Mouse (Mus musculus): Measurements from ENCODE around the gene Slc10a7. TPM values are rescaled to one million over a fixed set of nuclear protein-coding genes. Genes with fewer than 3 reads are reported as not detected.

The Slc10a7 gene
- polyA plus RNA-seq, 2 experiments: 3.3 to 4.4 TPM

- TF ChIP-seq CTCF (IDR thresholded peaks at IDR 0.05; ENCODE audit: low read depth): no peak
- TF ChIP-seq EP300 (IDR thresholded peaks at IDR 0.05; ENCODE audit: low read depth): no peak
- no peaks in the 10 kb centered on the region; a peak in 1 of 4 replicates for H3K4me1 ChIP-seq (replicated peaks; ENCODE audit: control insufficient read depth in 2 of 2, insufficient read depth in 2 of 2, low read length in 1 of 2)
- no peaks in the 10 kb centered on the region for H3K27me3 ChIP-seq (ENCODE audit: control insufficient read depth, insufficient read depth, low read length)
- 21% methylated on average over 6 of the region's 6 CpGs for WGBS (ENCODE audit: insufficient replicate concordance)
- H3K27ac ChIP-seq: no peak overlapping the region
- DNase-seq (ENCODE audit: low read depth in 3 of 3, low spot score in 3 of 3) (no peak), ATAC-seq (ENCODE audit: insufficient read depth) (no peak)
- H3K36me3 ChIP-seq (replicated peaks; ENCODE audit: control insufficient read depth, insufficient read depth, low read depth): no peaks in the 10 kb centered on the region
- H3K9ac ChIP-seq (replicated peaks): no peak overlapping the region
- H3K4me2 ChIP-seq (ENCODE audit: low read depth): no peak overlapping the region
- no peak overlapping the region for H3K4me3 ChIP-seq (ENCODE audit: insufficient read depth in 1 of 2, low read depth in 2 of 2, low read length in 2 of 2)
- H3K9me3 ChIP-seq (ENCODE audit: control insufficient read depth, low read length): no peaks in the 10 kb centered on the region
These were observed 231.8 kb downstream of the Slc10a7 start for GRCm38 (mm10) chr8:78740936-78741335.

DNA sequence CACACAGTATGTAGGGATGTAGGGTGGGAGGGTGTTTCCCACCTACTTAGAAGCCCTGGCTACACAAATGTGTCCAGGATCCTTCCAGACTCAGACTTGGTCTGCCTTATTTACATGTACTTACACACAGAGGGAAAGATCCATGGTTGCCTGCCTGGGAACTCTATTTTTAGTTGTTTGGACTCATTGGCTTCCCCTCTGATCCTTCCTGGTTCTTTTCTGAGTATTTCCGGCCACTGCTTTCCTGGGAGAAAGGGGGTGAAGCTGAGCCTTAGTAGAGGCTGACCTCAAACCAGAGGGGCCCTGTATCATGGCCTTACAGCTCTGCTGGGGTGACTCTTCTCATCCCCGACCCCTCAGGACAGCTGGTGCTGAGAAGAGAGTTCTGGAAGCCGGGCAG lies 232.3 kb downstream of the Slc10a7 start:
- H3K9ac ChIP-seq (replicated peaks): no peak overlapping the region

GRCm38 (mm10) chr8:78741965-78742364 lies 232.8 kb downstream of the Slc10a7 start:
- no peak for DNase-seq (ENCODE audit: low read depth in 3 of 3, low spot score in 3 of 3)
- Histone ChIP-seq H3K4me2 (ENCODE audit: low read depth) (no peak overlapping the region), H3K36me3 (replicated peaks; ENCODE audit: control insufficient read depth, insufficient read depth, low read depth) (no peaks in the 10 kb centered on the region), H3K27me3 (ENCODE audit: control insufficient read depth, insufficient read depth, low read length) (no peaks in the 10 kb centered on the region), H3K4me3 (ENCODE audit: insufficient read depth in 1 of 2, low read depth in 2 of 2, low read length in 2 of 2) (no peak overlapping the region), H3K9ac (replicated peaks) (no peak overlapping the region), H3K9me3 (ENCODE audit: control insufficient read depth, low read length) (no peaks in the 10 kb centered on the region), H3K27ac (no peak overlapping the region), H3K4me1 (replicated peaks; ENCODE audit: control insufficient read depth in 2 of 2, insufficient read depth in 2 of 2, low read length in 1 of 2) (no peaks in the 10 kb centered on the region; a peak in 1 of 4 replicates)
- TF ChIP-seq CTCF (IDR thresholded peaks at IDR 0.05; ENCODE audit: low read depth) (peak; percentile 9; the same call in 1 of the 2 replicates), EP300 (IDR thresholded peaks at IDR 0.05; ENCODE audit: low read depth) (no peak)
- ATAC-seq (ENCODE audit: insufficient read depth): no peak
- 22% methylated on average over 3 of the region's 3 CpGs for WGBS (ENCODE audit: insufficient replicate concordance)

More for the DNA sequence above, 232.3 kb downstream of the Slc10a7 start:
- no peak overlapping the region for H3K4me2 ChIP-seq (ENCODE audit: low read depth)
- H3K4me3 ChIP-seq (ENCODE audit: insufficient read depth in 1 of 2, low read depth in 2 of 2, low read length in 2 of 2): no peak overlapping the region
- no peak for DNase-seq (ENCODE audit: low read depth in 3 of 3, low spot score in 3 of 3)
- H3K4me1 ChIP-seq (replicated peaks; ENCODE audit: control insufficient read depth in 2 of 2, insufficient read depth in 2 of 2, low read length in 1 of 2): no peaks in the 10 kb centered on the region; a peak in 1 of 4 replicates
- TF ChIP-seq CTCF (IDR thresholded peaks at IDR 0.05; ENCODE audit: low read depth) (no peak), EP300 (IDR thresholded peaks at IDR 0.05; ENCODE audit: low read depth) (no peak)
- no peaks in the 10 kb centered on the region for H3K27me3 ChIP-seq (ENCODE audit: control insufficient read depth, insufficient read depth, low read length)
- H3K27ac ChIP-seq: no peak overlapping the region
- no peaks in the 10 kb centered on the region for H3K9me3 ChIP-seq (ENCODE audit: control insufficient read depth, low read length)
- ATAC-seq (ENCODE audit: insufficient read depth): no peak
- WGBS (ENCODE audit: insufficient replicate concordance): 43% methylated on average over 3 of the region's 3 CpGs
- no peaks in the 10 kb centered on the region for H3K36me3 ChIP-seq (replicated peaks; ENCODE audit: control insufficient read depth, insufficient read depth, low read depth)

- DNase-seq (ENCODE audit: low read depth in 3 of 3, low spot score in 3 of 3) (no peak), ATAC-seq (ENCODE audit: insufficient read depth) (peak; percentile 55)
- no peaks in the 10 kb centered on the region; a peak in 1 of 4 replicates for H3K4me1 ChIP-seq (replicated peaks; ENCODE audit: control insufficient read depth in 2 of 2, insufficient read depth in 2 of 2, low read length in 1 of 2)
- H3K4me2 ChIP-seq (ENCODE audit: low read depth): no peak overlapping the region
- no peaks in the 10 kb centered on the region for H3K36me3 ChIP-seq (replicated peaks; ENCODE audit: control insufficient read depth, insufficient read depth, low read depth)
- H3K9me3 ChIP-seq (ENCODE audit: control insufficient read depth, low read length): no peaks in the 10 kb centered on the region
- no peak overlapping the region for H3K9ac ChIP-seq (replicated peaks)
- 45% methylated on average over 2 of the region's 2 CpGs for WGBS (ENCODE audit: insufficient replicate concordance)
- H3K27me3 ChIP-seq (ENCODE audit: control insufficient read depth, insufficient read depth, low read length): no peaks in the 10 kb centered on the region
- no peak overlapping the region for H3K4me3 ChIP-seq (ENCODE audit: insufficient read depth in 1 of 2, low read depth in 2 of 2, low read length in 2 of 2)
- H3K27ac ChIP-seq: no peak overlapping the region
- TF ChIP-seq EP300 (IDR thresholded peaks at IDR 0.05; ENCODE audit: low read depth) (no peak), CTCF (IDR thresholded peaks at IDR 0.05; ENCODE audit: low read depth) (no peak)
These were observed 233.3 kb downstream of the Slc10a7 start for GRCm38 (mm10) chr8:78742453-78742852.

- TF ChIP-seq CTCF (IDR thresholded peaks at IDR 0.05; ENCODE audit: low read depth) (no peak), EP300 (IDR thresholded peaks at IDR 0.05; ENCODE audit: low read depth) (no peak)
- Histone ChIP-seq H3K4me3 (ENCODE audit: insufficient read depth in 1 of 2, low read depth in 2 of 2, low read length in 2 of 2) (no peak overlapping the region), H3K9me3 (ENCODE audit: control insufficient read depth, low read length) (no peaks in the 10 kb centered on the region), H3K36me3 (replicated peaks; ENCODE audit: control insufficient read depth, insufficient read depth, low read depth) (no peaks in the 10 kb centered on the region), H3K27ac (no peak overlapping the region), H3K27me3 (ENCODE audit: control insufficient read depth, insufficient read depth, low read length) (no peaks in the 10 kb centered on the region), H3K4me2 (ENCODE audit: low read depth) (no peak overlapping the region), H3K9ac (replicated peaks) (no peak overlapping the region), H3K4me1 (replicated peaks; ENCODE audit: control insufficient read depth in 2 of 2, insufficient read depth in 2 of 2, low read length in 1 of 2) (no peaks in the 10 kb centered on the region)
- ATAC-seq (ENCODE audit: insufficient read depth): no peak
- DNase-seq (ENCODE audit: low read depth in 3 of 3, low spot score in 3 of 3): no peak
These were observed 237.9 kb downstream of the Slc10a7 start for GRCm38 (mm10) chr8:78747052-78747451.

Measured in liver, embryonic 14.5 days (tissue).